Mouse (Mus musculus): ENCODE results near the gene Ubxn7.

DNA sequence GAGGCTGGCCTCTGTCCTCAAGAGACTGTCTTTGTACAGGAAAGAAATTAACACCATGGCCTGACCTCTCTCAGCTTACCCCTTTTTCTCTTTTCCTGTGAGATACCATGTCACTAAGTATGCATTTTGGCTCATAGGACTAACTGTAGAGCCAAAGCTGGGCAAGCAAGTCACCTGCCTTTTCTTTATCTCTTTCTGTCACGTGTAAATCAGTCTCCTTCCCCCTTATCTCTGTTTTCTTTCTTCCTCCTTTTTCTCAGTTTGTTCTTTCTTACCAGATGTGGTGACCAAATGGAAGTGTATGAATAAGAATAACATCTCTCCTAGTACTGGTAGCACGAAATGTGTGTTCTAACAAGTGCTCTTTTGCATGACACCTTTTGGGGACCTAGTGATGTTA, 52.8 kb downstream of the Ubxn7 start:
- no peak for TF ChIP-seq CTCF (IDR thresholded peaks at IDR 0.05; ENCODE audit: low read depth)
- no peak for TF ChIP-seq EP300 (IDR thresholded peaks at IDR 0.05; ENCODE audit: low read depth)

Measured in heart, postnatal 0 days (tissue).